Mouse (Mus musculus) MEL (cell line): Measurements from ENCODE around the gene Col6a5. TPM values are rescaled to one million over a fixed set of nuclear protein-coding genes. Genes with fewer than 3 reads are reported as not detected.

Experiments used
- DNase-seq: peaks from one replicate; pipeline ENCODE4 v3.0.0; 2011; ENCODE audit warnings: low read depth, low spot score
- H3K27ac ChIP-seq: 2 replicates; pipeline ENCODE4 v1.5.1; 2012; ENCODE audit warnings: low read depth, mild to moderate bottlenecking, control low read depth, low read length, moderate library complexity; ENCODE audit not compliant: control insufficient read depth
- H3K27me3 ChIP-seq, 2 experiments: fragments of 150-350 bp in 1 of 2; sonication (generic) in 1 of 2; 2 replicates each; pipeline ENCODE4 v1.6.1; 2012; ENCODE audit warnings: low read length in 2 of 2, mild to moderate bottlenecking in 2 of 2, improper control_type of control experiment in 1 of 2, moderate library complexity in 1 of 2; ENCODE audit not compliant: insufficient read depth in 2 of 2, control insufficient read depth in 1 of 2
- H3K36me3 ChIP-seq, 2 experiments: 2 replicates each; pipeline ENCODE4 v1.6.1; 2012 to 2014; ENCODE audit warnings: low read length in 2 of 2, improper control_type of control experiment in 1 of 2, inconsistent platforms in 1 of 2, mild to moderate bottlenecking in 1 of 2; ENCODE audit not compliant: insufficient read depth in 2 of 2, control insufficient read depth in 1 of 2
- H3K4me1 ChIP-seq, 2 experiments: fragments of 150-350 bp in 1 of 2; sonication (generic) in 1 of 2; 2 replicates each; pipeline ENCODE4 v1.6.1; 2012; ENCODE audit warnings: low read length in 2 of 2, improper control_type of control experiment in 1 of 2, mild to moderate bottlenecking in 1 of 2; ENCODE audit not compliant: insufficient read depth in 2 of 2, control insufficient read depth in 1 of 2
- H3K4me3 ChIP-seq, 2 experiments: fragments of 150-350 bp in 1 of 2; sonication (generic) in 1 of 2; 2 replicates each; pipeline ENCODE4 v1.5.1; 2012; ENCODE audit warnings: low read depth in 2 of 2, low read length in 2 of 2, mild to moderate bottlenecking in 2 of 2, moderate library complexity in 2 of 2, control low read depth in 1 of 2, improper control_type of control experiment in 1 of 2; ENCODE audit not compliant: control insufficient read depth in 1 of 2, insufficient read depth in 1 of 2
- H3K79me2 ChIP-seq: 2 replicates; pipeline ENCODE4 v1.6.1; 2012; ENCODE audit warnings: mild to moderate bottlenecking, low read length, moderate library complexity; ENCODE audit not compliant: control insufficient read depth, poor library complexity, insufficient read depth
- H3K9ac ChIP-seq: 2 replicates; pipeline ENCODE4 v1.6.1; 2012; ENCODE audit warnings: low read depth, mild to moderate bottlenecking, control low read depth, low read length, moderate library complexity; ENCODE audit not compliant: control insufficient read depth, poor library complexity, severe bottlenecking
- H3K9me3 ChIP-seq: fragments of 150-350 bp; sonication (generic); replicated peaks from 2 replicates; pipeline ENCODE4 v1.6.1; 2012; ENCODE audit warnings: mild to moderate bottlenecking, low read length, improper control_type of control experiment, moderate library complexity; ENCODE audit not compliant: insufficient read depth
- BHLHE40 ChIP-seq: IDR thresholded peaks from 2 replicates; pipeline ENCODE4 v1.6.1; 2012; ENCODE audit warnings: low read depth, mild to moderate bottlenecking, inconsistent platforms, low read length, improper control_type of control experiment, borderline replicate concordance
- CHD1 ChIP-seq: IDR thresholded peaks from 2 replicates; pipeline ENCODE4 v1.6.1; 2012; ENCODE audit warnings: low read depth, mild to moderate bottlenecking, inconsistent platforms, low read length, improper control_type of control experiment
- CHD2 ChIP-seq: IDR thresholded peaks from 2 replicates; pipeline ENCODE4 v1.6.1; 2011; ENCODE audit warnings: low read length, improper control_type of control experiment
- CTCF ChIP-seq, 3 experiments: IDR thresholded peaks in 2 of 3; conservative IDR thresholded peaks in 1 of 3; 2 replicates each; pipeline ENCODE4 v1.5.1; 2011 to 2012; ENCODE audit warnings: low read length in 3 of 3, low read depth in 2 of 3, mild to moderate bottlenecking in 2 of 3, improper control_type of control experiment in 1 of 3, inconsistent platforms in 1 of 3, mixed read lengths in 1 of 3, moderate library complexity in 1 of 3; ENCODE audit not compliant: control insufficient read depth in 1 of 3, insufficient read depth in 1 of 3, poor library complexity in 1 of 3, severe bottlenecking in 1 of 3
- ELF1 ChIP-seq: IDR thresholded peaks from 2 replicates; pipeline ENCODE4 v1.6.1; 2014; ENCODE audit warnings: low read depth, mild to moderate bottlenecking, inconsistent platforms, low read length, improper control_type of control experiment, moderate library complexity
- EP300 ChIP-seq, 2 experiments: IDR thresholded peaks; 2 replicates each; pipeline ENCODE4 v1.6.1; 2011; ENCODE audit warnings: improper control_type of control experiment in 2 of 2, low read length in 2 of 2, low read depth in 1 of 2, mild to moderate bottlenecking in 1 of 2
- HCFC1 ChIP-seq: IDR thresholded peaks from 2 replicates; pipeline ENCODE4 v1.6.1; 2012; ENCODE audit warnings: low read depth, mild to moderate bottlenecking, inconsistent platforms, low read length, improper control_type of control experiment, moderate library complexity
- MAFK ChIP-seq: IDR thresholded peaks from 2 replicates; pipeline ENCODE4 v1.6.1; 2011; ENCODE audit warnings: low read depth, mild to moderate bottlenecking, low read length, improper control_type of control experiment, borderline replicate concordance
- MEF2A ChIP-seq: IDR thresholded peaks from 2 replicates; pipeline ENCODE4 v1.6.1; 2014; ENCODE audit warnings: low read depth, mild to moderate bottlenecking, inconsistent platforms, low read length, improper control_type of control experiment; ENCODE audit not compliant: poor library complexity, insufficient replicate concordance, severe bottlenecking; ENCODE audit errors: extremely low read depth
- MXI1 ChIP-seq: IDR thresholded peaks from 2 replicates; pipeline ENCODE4 v1.6.1; 2011; ENCODE audit warnings: mild to moderate bottlenecking, low read depth, low read length, improper control_type of control experiment
- MYB ChIP-seq: IDR thresholded peaks from 2 replicates; pipeline ENCODE4 v1.6.1; 2011; ENCODE audit warnings: mild to moderate bottlenecking, low read depth, low read length, improper control_type of control experiment
- NELFE ChIP-seq: IDR thresholded peaks from 2 replicates; pipeline ENCODE4 v1.6.1; 2011; ENCODE audit warnings: low read depth, low read length, improper control_type of control experiment
- NRF1 ChIP-seq: IDR thresholded peaks from 2 replicates; pipeline ENCODE4 v1.6.1; 2014; ENCODE audit warnings: low read depth, mild to moderate bottlenecking, inconsistent platforms, low read length, improper control_type of control experiment, moderate library complexity; ENCODE audit not compliant: poor library complexity, insufficient read depth, severe bottlenecking
- POLR2A ChIP-seq, 2 experiments: IDR thresholded peaks; 2 replicates each; pipeline ENCODE4 v1.6.1; 2011 to 2012; ENCODE audit warnings: low read length in 2 of 2, mild to moderate bottlenecking in 2 of 2, control low read depth in 1 of 2, improper control_type of control experiment in 1 of 2, low read depth in 1 of 2, moderate library complexity in 1 of 2; ENCODE audit not compliant: control insufficient read depth in 1 of 2, insufficient read depth in 1 of 2, poor library complexity in 1 of 2
- POLR2AphosphoS2 ChIP-seq: IDR thresholded peaks from 2 replicates; pipeline ENCODE4 v1.6.1; 2011; ENCODE audit warnings: low read length, improper control_type of control experiment
- SIN3A ChIP-seq: IDR thresholded peaks from 2 replicates; pipeline ENCODE4 v1.6.1; 2012; ENCODE audit warnings: low read length, improper control_type of control experiment, inconsistent platforms
- SMC3 ChIP-seq: IDR thresholded peaks from 2 replicates; pipeline ENCODE4 v1.6.1; 2011; ENCODE audit warnings: low read depth, low read length, improper control_type of control experiment
- TAL1 ChIP-seq: IDR thresholded peaks from 2 replicates; pipeline ENCODE4 v1.6.1; 2012; ENCODE audit warnings: mild to moderate bottlenecking, inconsistent platforms, low read length, moderate library complexity, mixed read lengths
- TBP ChIP-seq: IDR thresholded peaks from 2 replicates; pipeline ENCODE4 v1.8.0; 2011; ENCODE audit warnings: low read depth, low read length, improper control_type of control experiment
- TCF12 ChIP-seq: IDR thresholded peaks from 2 replicates; pipeline ENCODE4 v1.6.1; 2014; ENCODE audit warnings: low read depth, mild to moderate bottlenecking, inconsistent platforms, low read length, improper control_type of control experiment, moderate library complexity
- UBTF ChIP-seq: IDR thresholded peaks from 2 replicates; pipeline ENCODE4 v1.6.1; 2012; ENCODE audit warnings: low read depth, mild to moderate bottlenecking, inconsistent platforms, low read length, improper control_type of control experiment, moderate library complexity, borderline replicate concordance; ENCODE audit not compliant: insufficient read depth
- ZKSCAN1 ChIP-seq: IDR thresholded peaks from 2 replicates; pipeline ENCODE4 v1.6.1; 2012; ENCODE audit warnings: low read depth, mild to moderate bottlenecking, inconsistent platforms, low read length, improper control_type of control experiment, moderate library complexity
- ZMIZ1 ChIP-seq: IDR thresholded peaks from 2 replicates; pipeline ENCODE4 v1.6.1; 2012; ENCODE audit warnings: low read depth, mild to moderate bottlenecking, inconsistent platforms, low read length, improper control_type of control experiment, moderate library complexity
- ZNF384 ChIP-seq: IDR thresholded peaks from 2 replicates; pipeline ENCODE4 v1.6.1; 2012; ENCODE audit warnings: low read depth, mild to moderate bottlenecking, inconsistent platforms, low read length, improper control_type of control experiment
- polyA plus RNA-seq, 2 experiments: library from polyadenylated mRNA; stranded (reverse) in 1 of 2; unstranded in 1 of 2; fragments of >175 nt in 1 of 2; fragments of >200 nt in 1 of 2; gene quantifications; 2 replicates each; pipeline versions ENCODE4 v1.2.1 to v1.2.4; 2012; ENCODE audit warnings: low replicate concordance in 2 of 2, low read depth in 1 of 2; ENCODE audit not compliant: insufficient read length in 2 of 2, insufficient read depth in 1 of 2, missing spikeins in 1 of 2
- total RNA-seq: library from RNA; depleted of rRNA; stranded (reverse); fragments of 300-350 nt; gene quantifications from 2 replicates; pipeline ENCODE4 v1.2.3, GENCODE M21; 2012

The Col6a5 gene
- total and polyA plus RNA-seq, 3 experiments = not detected

DNA sequence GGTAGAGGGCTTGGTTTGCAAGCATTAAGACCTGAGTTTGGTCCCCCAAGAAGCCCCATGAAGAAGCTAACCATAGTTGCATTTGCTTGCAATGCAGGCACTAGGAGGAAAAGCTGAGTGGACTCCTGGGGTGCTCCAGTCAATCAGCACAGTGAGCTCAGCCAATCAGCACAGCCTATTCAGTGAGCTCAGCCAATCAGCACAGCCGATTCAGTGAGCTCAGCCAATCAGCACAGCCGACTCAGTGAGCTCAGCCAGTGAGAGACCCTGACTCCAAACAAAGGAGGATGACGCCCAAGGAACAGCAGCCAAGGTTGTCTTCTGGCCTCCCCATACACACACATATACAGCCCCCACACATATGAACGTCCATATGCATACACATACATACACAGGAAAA, 84.3 kb downstream of the Col6a5 start:
- no peaks in the 10 kb centered on the region for H3K79me2 ChIP-seq
- no peaks in the 10 kb centered on the region for H3K9me3 ChIP-seq
- DNase-seq = no peak
- H3K4me1 ChIP-seq = no peaks in the 10 kb centered on the region
- H3K27me3 ChIP-seq = no peaks in the 10 kb centered on the region
- no peak overlapping the region for H3K4me3 ChIP-seq
- H3K36me3 ChIP-seq = no peaks in the 10 kb centered on the region
- no peak overlapping the region for H3K9ac ChIP-seq
- H3K27ac ChIP-seq = no peak overlapping the region
- TF ChIP-seq SIN3A (no peak), POLR2AphosphoS2 (no peak), POLR2A (IDR thresholded peaks at IDR 0.05; ENCODE audit: control insufficient read depth in 1 of 2, insufficient read depth in 1 of 2, low read depth in 1 of 2, low read length in 2 of 2, poor library complexity in 1 of 2) (no peak), ZKSCAN1 (no peak), MAFK (no peak), BHLHE40 (no peak), SMC3 (no peak), MYB (no peak)
- TF ChIP-seq, all 39 proteins: peak for 0

DNA sequence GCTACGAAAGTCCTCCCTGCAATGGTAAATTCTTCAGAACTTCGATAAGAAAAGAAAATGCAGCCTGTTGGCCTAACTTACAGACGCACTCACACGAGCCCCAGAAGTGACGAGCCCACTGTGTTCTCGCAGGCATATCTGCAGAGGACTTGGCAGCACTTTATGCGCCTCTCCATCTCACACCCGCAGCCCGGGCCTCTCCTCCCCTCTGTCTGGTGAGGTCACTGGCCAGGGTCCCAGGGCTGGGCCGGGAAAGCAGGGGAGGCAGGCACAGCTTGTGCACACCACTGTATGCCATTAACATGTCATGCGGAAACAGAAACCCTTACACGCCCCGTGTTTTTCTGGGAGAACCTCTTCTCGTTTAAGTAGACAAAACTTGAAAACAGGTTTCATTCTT, 88.8 kb downstream of the Col6a5 start:
- Histone ChIP-seq H3K4me1 (no peaks in the 10 kb centered on the region), H3K9ac (no peak overlapping the region), H3K9me3 (no peaks in the 10 kb centered on the region), H3K4me3 (no peak overlapping the region), H3K27ac (no peak overlapping the region), H3K36me3 (no peaks in the 10 kb centered on the region), H3K79me2 (no peaks in the 10 kb centered on the region), H3K27me3 (no peaks in the 10 kb centered on the region)
- no peak for TF ChIP-seq EP300 (IDR thresholded peaks at IDR 0.05; ENCODE audit: low read depth in 1 of 2, low read length in 2 of 2)
- no peak for TF ChIP-seq MEF2A
- no peak for TF ChIP-seq UBTF
- TF ChIP-seq NRF1 = no peak
- TF ChIP-seq CHD2 = no peak
- no peak for TF ChIP-seq MAFK
- TF ChIP-seq ZNF384 = no peak
- TF ChIP-seq CTCF (IDR thresholded peaks at IDR 0.05 in 2 of 3, conservative IDR thresholded peaks at IDR 0.05 in 1 of 3; ENCODE audit: control insufficient read depth in 1 of 3, insufficient read depth in 1 of 3, low read depth in 2 of 3, low read length in 3 of 3, poor library complexity in 1 of 3, severe bottlenecking in 1 of 3) = no peak
- no peak for TF ChIP-seq TAL1
- no peak for TF ChIP-seq POLR2AphosphoS2
- TF ChIP-seq TBP = no peak
- TF ChIP-seq TCF12 = no peak
- TF ChIP-seq HCFC1 = no peak
- TF ChIP-seq ZMIZ1 = no peak
- no peak for TF ChIP-seq MYB
- no peak for TF ChIP-seq SIN3A
- no peak for TF ChIP-seq NELFE
- no peak for TF ChIP-seq ELF1
- TF ChIP-seq CHD1 = no peak
- no peak for TF ChIP-seq MXI1
- DNase-seq = no peak
